Mouse (Mus musculus) c-Kit-negative CD71-positive TER-119-positive erythroid progenitor cells, embryonic 14.5 days (primary cell): ENCODE measurements around the gene Rph3al.

Source experiments
- DNase-seq: peaks from one replicate; pipeline ENCODE4 v3.0.0-alpha.2; 2013; ENCODE audit warnings: low read depth, low spot score

Gene Rph3al

DNA sequence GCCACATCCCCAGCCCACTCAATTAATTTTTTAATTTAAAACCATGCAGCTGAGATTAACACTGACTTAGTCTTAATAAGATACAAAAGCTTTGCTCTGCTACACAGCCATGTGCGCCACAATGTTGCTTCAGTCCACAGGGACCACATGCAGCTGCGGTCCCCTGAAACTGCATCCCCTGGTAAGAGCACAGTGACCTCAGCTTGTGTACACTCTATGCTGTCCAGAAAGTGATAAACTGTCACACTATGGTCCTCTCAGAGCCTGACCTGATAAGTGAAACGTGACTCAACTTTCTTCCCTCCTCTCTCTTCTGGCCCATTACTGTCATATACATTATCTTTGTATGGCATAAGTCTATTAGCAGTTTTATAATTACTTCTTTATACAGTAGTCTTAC, 12.2 kb upstream of the Rph3al start:
- no peak for DNase-seq

- no peak for DNase-seq
Observed at GRCm38 (mm10) chr11:75948789-75949188, 10.6 kb upstream of the Rph3al start.

- no peak for DNase-seq
Observed at GRCm38 (mm10) chr11:75947223-75947622, 9.0 kb upstream of the Rph3al start.

DNA sequence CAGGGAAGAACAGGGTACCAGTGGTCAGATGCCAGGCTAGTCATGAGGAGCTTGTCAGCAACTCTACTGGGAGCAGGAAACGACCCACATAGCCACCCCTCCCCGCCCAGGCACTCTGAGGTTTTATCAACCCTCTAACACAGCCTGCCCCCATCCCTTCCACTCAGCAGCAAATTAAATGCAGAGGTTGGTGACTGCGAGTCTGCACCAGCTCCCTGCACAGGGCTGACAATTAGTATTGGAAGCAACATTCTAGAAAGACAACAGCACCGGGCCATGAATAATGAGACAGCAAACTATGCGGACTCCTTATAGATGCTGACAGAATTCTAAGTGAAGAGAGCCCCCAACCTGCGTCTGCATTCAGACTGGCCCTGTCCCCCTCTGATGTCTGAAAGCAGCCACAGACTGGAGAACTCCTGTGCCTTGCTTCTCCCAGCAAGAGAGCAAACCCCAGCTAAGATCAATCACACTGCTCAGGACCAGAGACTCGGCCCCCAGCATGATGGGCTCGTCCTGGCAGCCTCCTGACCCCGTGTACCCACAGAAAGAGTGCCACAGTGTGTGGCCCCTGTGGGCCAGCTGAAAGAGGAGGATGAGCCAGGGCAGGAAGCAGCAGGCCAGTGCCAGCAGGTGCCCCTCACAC, 7.7 kb upstream of the Rph3al start:
- DNase-seq: no peak

- no peak for DNase-seq
Observed at GRCm38 (mm10) chr11:75937370-75937871, 808 bp downstream of the Rph3al start.

DNA sequence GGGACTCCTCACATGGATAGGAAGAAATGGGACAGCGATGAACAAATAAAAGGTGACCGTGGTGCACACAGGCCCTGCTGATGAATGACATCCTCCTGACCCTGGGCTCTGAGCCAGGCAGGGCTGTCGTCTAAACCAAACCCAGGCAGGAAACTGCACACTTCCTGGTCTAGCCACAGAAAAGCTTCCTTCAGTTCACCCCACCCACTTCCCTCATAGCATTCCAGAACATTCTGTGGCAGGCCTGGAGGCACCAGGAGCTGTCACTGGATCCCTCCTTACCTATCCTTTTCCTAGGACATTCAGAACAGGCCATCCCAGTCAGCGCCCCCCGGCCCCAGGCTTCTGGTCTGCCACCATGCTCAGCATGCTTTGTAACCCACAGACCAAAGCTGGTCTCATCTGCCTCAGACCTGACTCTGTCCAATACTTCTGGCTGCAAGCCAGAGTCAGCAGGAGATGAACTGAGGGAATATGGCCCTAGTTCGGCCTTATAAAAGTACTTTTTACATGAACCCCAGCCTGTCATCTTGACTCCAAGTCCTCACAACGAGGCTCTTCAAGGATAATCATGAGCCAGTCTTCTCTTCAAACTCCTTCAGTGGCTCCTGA, 2.3 kb downstream of the Rph3al start:
- no peak for DNase-seq

DNA sequence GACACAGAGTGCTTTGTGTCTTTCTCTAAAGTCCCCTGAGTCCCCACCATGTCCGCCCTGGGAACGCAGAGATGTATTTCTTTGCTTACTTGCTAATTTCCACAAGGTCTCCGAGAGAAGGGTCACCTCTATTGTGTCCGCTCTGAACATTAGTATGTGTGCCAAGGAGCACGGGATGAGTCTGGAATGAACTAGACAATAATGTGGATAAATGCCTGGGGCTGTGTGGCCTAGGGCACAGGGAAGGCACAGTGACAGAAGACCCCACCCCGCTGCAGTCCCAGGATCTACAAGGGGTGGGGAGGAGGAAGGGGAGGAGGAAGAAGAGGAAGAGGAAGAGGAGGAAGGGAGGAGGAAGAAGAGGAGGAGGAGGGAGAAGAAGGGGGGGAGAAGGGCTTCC, 3.8 kb downstream of the Rph3al start:
- no peak for DNase-seq

DNA sequence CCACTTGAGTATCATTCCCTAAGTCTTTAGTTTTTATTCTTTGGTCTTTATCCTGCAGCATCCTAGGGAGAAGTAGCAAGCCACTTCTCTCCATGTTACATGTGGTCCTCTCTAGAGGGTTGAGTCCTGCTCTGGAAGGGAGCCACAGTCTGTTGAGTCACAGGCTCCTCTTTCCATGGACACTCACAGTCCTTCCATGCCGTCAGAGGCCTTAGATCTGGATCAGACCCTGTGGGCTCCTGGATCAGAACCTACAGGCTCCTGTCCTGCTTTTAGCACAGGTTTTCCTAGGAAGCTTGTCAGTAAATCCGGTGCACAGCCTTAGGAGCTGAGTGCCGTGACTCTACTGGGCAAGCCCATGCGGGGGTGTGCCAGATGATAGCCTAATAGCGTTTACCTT, 4.9 kb downstream of the Rph3al start:
- no peak for DNase-seq

DNA sequence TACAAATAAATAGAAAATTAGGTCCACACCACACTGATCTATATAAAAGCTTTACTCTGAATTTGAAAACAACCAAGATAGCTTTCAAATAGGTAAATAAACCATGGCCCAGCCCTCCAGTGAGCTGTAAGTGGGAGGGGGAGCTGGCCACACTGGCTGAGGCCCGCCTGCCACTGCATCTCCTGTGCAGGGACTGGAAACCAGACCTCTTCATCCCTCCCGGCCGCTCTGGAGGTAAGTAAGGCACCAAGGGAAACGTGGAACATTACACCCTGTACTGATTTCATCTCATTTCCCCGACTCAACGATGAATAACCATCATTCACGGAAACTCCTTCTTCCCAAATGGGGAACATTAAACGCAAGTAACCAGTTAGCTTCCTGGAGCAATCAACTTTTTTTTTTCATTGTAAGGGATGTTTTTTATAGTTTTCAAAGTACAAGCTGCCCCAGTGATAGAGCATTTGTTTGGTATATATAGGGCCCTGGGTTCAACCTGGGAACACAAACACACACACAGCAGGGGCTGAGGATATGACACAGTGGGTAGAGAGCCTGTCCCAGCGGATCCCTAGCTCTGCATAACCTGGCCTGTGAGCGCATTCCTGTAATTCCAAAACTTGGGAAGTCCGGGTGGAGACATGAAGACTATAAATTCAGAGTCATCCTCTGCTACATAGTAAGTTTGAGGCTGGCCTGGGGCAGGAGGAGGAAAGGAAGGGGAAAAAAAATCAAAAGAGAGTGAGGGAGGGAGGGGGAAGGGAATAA, 7.1 kb downstream of the Rph3al start:
- no peak for DNase-seq

DNA sequence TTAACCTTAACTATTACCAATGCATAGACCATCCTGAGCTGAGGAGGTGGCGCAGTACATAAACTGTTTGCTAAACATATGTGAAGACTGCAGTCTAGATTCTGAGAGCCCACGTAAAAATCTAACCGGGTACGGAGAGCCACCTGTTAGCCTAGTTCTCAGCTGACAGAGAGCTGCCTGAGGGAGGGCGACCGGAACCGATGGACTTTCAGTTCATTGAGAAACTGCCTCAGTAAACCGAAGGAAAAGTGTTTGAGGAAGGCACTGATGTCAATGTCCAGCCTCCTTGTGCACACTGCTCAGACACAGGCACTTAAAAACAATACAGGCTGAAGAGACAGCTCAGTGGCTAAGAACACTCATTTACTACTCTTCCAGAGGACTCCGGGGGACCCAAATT, 8.0 kb downstream of the Rph3al start:
- DNase-seq: no peak

GRCm38 (mm10) chr11:75927881-75928280, 10.3 kb downstream of the Rph3al start:
- no peak for DNase-seq

- DNase-seq: peak; percentile 15
Observed at GRCm38 (mm10) chr11:75926431-75927312, 11.6 kb downstream of the Rph3al start.

- DNase-seq: no peak
Observed at GRCm38 (mm10) chr11:75925801-75926200, 12.4 kb downstream of the Rph3al start.

DNA sequence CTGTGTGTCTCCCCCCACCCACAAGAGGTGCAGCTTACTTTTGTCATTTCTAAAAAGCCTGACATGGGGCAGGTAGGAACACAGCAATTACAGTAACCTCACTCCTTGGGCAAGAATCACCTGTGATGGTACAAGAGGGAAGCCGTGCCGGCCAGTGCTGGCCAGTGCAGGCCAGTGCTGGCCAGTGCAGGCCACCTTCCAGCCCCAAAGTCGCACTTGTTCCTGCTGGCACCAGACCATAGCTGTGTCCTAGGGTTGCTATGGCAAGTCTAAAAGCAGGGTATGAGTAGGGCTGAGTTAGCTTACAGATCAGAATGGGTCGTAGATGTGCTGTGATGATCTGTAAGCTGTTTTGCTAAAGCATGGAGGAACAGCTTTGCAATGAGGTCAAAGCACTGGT, 15.5 kb downstream of the Rph3al start:
- DNase-seq: no peak

DNA sequence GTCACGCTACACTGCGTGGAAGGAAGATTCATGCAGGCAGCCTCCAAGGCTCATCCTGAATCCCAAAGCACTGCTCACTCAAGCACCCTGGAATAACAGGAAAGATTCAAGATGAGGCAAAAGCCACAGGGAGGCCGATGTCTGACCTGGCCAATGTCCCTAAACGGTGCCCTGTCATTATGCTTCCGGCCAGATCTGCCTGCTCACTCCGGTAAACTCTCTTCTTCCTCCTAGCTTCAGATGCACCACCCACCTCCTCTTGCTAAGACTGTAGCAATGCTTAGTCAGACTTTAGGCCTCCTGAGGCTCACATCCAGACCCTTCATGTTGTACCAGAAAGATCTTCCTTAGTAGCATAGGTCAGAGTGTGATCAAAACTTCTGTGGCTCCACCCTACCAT, 19.1 kb downstream of the Rph3al start:
- DNase-seq: no peak

GRCm38 (mm10) chr11:75917340-75917739, 20.9 kb downstream of the Rph3al start:
- no peak for DNase-seq

- DNase-seq: peak; percentile 8
Observed at GRCm38 (mm10) chr11:75913953-75914352, 24.3 kb downstream of the Rph3al start.

DNA sequence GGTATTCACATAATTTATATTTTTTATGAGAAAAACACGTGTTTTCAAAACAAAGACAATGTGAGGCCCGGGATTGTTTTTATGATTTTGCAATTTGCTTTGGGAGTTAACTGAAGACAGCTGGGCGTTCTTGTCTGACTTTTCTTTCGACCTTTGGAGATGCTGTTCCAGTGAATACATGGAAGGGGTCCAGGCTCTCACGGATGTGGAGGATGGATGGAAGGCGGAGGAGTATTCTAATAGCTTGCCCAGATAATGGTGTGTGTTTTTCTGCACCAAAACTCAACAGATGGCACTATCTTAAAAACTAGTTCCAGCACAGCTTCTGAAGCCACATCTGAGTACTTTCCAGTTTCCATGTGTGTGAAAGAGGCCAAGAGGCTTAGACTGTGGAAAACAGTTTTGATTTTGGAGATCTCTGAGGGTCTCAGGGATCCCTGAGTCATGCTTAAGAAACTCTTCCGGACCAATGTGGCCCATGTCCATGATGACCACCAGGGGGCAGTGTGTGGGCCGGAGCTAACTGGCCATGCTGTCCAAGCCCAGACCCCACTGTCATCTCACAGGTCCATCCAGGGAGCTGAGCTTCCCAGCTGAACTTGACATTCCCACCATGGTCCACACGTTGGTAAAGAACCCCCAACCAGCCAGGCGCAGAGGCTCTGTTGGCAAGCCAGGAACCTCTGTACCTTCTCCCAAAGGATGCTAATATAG, 25.1 kb downstream of the Rph3al start:
- peak; percentile 27 for DNase-seq

GRCm38 (mm10) chr11:75911962-75912361, 26.3 kb downstream of the Rph3al start:
- no peak for DNase-seq

DNA sequence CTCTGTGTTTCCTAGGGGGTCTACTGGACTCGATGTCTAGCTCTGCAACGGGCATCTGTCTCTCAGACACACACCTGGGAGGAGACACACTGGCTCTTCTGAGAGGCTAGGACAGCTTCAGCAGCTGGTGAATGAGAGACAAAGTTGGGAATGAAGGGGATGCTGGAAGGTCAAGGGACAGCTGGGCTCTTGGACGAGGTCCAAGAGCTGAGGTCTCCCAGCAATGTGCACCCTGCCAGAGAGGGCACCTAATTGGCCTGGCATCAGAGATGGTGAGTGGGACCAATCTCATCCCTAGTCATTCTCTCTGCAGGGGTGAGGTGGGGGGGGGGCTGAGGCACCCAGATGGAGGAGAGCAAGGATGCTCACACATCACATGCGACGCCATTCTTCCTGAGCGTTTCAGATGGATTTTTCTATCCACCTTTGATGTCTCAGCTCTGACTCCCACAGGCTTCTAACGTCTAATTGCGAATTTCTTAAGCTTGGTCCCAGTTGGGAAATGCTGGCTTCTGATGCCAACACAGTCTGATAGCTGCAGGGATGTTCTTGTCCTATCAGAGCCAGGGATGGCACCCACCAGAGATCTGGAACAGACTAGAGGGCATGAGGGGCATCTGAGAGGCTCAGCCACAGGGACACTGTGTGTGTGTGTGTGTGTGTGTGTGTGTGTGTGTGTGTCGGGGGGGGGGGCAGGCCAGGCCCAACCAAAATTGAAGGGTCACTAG, 28.4 kb downstream of the Rph3al start:
- DNase-seq: no peak
